Mouse (Mus musculus): ENCODE measurements around the gene Inava. TPM values are rescaled to one million over a fixed set of nuclear protein-coding genes. Genes with fewer than 3 reads are reported as not detected.

Gene Inava
- total RNA-seq, 2 experiments from 2014 or later, result not detected

- ATAC-seq (replicated peaks; ENCODE audit: poor library complexity, severe bottlenecking), result peak; percentile 86
These were observed 64.0 kb downstream of the Inava start for GRCm38 (mm10) chr1:136170109-136170508.

GRCm38 (mm10) chr1:136167657-136168056 is 66.4 kb downstream of the Inava start:
- ATAC-seq (replicated peaks; ENCODE audit: poor library complexity, severe bottlenecking), result no peak

GRCm38 (mm10) chr1:136165436-136165835 is 68.6 kb downstream of the Inava start:
- ATAC-seq (replicated peaks; ENCODE audit: poor library complexity, severe bottlenecking), result no peak

Other genes starting within 250 kb of the Inava start
- gene Igfn1, start 227.9 kb downstream of the Inava start, total RNA-seq (2014; fragmentation: Nextera tagmentation), result not detected in 2 replicates
- not detected in 2 replicates for gene Igfn1, start 227.9 kb downstream of the Inava start, total RNA-seq (2017)
- gene Tmem9, start 226.1 kb downstream of the Inava start, total RNA-seq (2014; fragmentation: Nextera tagmentation), result 5.8 and 14.0 TPM in 2 replicates
- 4.4 and 8.1 TPM in 2 replicates for gene Tmem9, start 226.1 kb downstream of the Inava start, total RNA-seq (2017)
- not detected in 2 replicates for gene Ascl5, start 183.5 kb downstream of the Inava start, total RNA-seq (2014; fragmentation: Nextera tagmentation)
- not detected in 2 replicates for gene Ascl5, start 183.5 kb downstream of the Inava start, total RNA-seq (2017)
- gene Cacna1s, start 181.5 kb downstream of the Inava start, total RNA-seq (2014; fragmentation: Nextera tagmentation), result not detected in 2 replicates
- gene Cacna1s, start 181.5 kb downstream of the Inava start, total RNA-seq (2017), result not detected in 2 replicates
- 10.8 and 12.4 TPM in 2 replicates for gene Kif21b, start 102.9 kb downstream of the Inava start, total RNA-seq (2014; fragmentation: Nextera tagmentation)
- gene Kif21b, start 102.9 kb downstream of the Inava start, total RNA-seq (2017), result 5.6 and 6.6 TPM in 2 replicates
- not detected in 2 replicates for gene Mroh3, start 21.4 kb downstream of the Inava start, total RNA-seq (2014; fragmentation: Nextera tagmentation)
- gene Mroh3, start 21.4 kb downstream of the Inava start, total RNA-seq (2017), result not detected in 2 replicates
- not detected in 2 replicates for gene Gpr25, start 26.6 kb upstream of the Inava start, total RNA-seq (2014; fragmentation: Nextera tagmentation)
- not detected in 2 replicates for gene Gpr25, start 26.6 kb upstream of the Inava start, total RNA-seq (2017)
- 3.3 and 4.6 TPM in 2 replicates for gene Camsap2, start 111.8 kb upstream of the Inava start, total RNA-seq (2014; fragmentation: Nextera tagmentation)
- gene Camsap2, start 111.8 kb upstream of the Inava start, total RNA-seq (2017), result 6.1 and 9.6 TPM in 2 replicates
- gene Ddx59, start 181.0 kb upstream of the Inava start, total RNA-seq (2014; fragmentation: Nextera tagmentation), result 6.1 and 8.4 TPM in 2 replicates
- gene Ddx59, start 181.0 kb upstream of the Inava start, total RNA-seq (2017), result 9.7 and 13.0 TPM in 2 replicates
- 6.0 and 10.0 TPM in 2 replicates for gene Kif14, start 232.1 kb upstream of the Inava start, total RNA-seq (2014; fragmentation: Nextera tagmentation)
- gene Kif14, start 232.1 kb upstream of the Inava start, total RNA-seq (2017), result 18.7 and 19.6 TPM in 2 replicates

Measured in granulocyte monocyte progenitor cell, adult 5-6 weeks (primary cell).